Mouse (Mus musculus) megakaryocyte progenitor cell, adult 5-6 weeks (primary cell): Measurements from ENCODE around the gene Tmem252. TPM values are rescaled to one million over a fixed set of nuclear protein-coding genes. Genes with fewer than 3 reads are reported as not detected.

Experiments used
- ATAC-seq: replicated peaks from 2 replicates; pipeline ENCODE4 v1.8.0; 2016; ENCODE audit warnings: mild to moderate bottlenecking, moderate TSS enrichment, inconsistent platforms; ENCODE audit not compliant: poor library complexity
- total RNA-seq, 2 experiments: library from RNA; stranded (forward) in 1 of 2; stranded (reverse) in 1 of 2; fragments of 157-497, 149-512 nt in 1 of 2; fragments of 200-1000 nt in 1 of 2; gene quantifications; 2 replicates each; pipeline versions ENCODE4 v1.2.3 to v1.2.4; 2015 to 2017

Tmem252 gene
- total RNA-seq, 2 experiments from 2014 or later: not detected

DNA sequence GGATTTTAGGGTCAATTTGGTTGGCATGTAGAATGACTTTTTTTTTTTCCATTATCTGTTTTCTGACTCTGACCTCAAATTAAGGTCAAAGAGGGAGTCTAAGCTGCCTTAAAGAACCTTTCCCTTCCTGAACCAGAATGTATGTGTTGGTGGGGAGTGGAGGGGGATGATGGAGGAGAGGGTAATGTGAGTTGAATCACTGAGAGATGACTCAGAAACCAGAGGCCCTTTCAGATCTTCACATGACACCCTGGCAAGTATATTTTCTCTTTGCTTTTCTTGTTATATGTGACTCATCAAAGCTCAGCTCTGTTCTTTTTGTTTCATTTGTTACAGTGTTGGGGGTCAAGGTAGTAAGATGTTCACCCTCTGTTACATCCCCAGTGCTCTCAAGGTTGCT, 46.6 kb downstream of the Tmem252 start:
- ATAC-seq: no peak

DNA sequence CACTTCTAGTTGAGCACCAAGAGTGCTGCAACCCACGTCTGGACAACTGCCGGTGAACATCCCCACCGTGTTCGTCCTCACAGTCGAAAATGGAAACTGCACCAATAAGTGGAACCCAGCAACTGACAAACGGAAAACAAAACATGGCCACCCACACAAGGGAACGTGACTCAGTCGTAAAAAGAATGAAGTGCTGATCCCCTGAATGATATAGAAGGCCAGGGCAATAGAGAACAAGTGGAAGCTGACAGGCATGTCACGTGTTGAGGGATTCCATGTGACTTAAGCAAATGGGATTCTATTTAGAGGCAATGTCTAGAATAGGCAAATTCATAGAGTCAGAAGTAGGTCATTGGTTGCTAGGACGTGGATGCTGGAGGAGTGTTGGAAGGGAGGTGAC, 50.6 kb downstream of the Tmem252 start:
- no peak for ATAC-seq

DNA sequence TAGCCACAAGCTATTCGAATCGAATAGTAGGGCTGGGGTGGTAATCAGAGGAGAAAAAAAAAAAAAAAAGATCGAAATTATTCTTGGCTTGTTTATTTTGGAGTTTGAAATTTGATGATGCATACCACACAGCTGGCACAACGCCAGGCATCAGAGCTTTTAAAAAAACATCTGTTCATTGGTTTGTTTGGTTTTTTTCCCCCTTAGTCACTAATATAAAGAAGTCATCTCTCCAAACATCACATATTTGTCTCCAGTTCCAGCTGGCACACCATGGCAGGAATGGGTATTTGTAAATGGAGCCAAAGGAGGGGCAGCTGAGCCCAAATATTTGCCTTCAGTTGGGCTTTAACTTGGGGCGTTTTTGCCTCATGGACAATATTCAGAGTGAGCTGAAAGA, 56.9 kb downstream of the Tmem252 start:
- no peak for ATAC-seq

Other genes with a start within 250 kb of the Tmem252 start
- 37.8 and 45.5 TPM in 2 replicates for gene Fam122a, start 196.7 kb upstream of the Tmem252 start, total RNA-seq (2015)
- 9.7 and 13.9 TPM in 2 replicates for gene Fam122a, start 196.7 kb upstream of the Tmem252 start, total RNA-seq (2017)
- gene Pip5k1b, start 118.1 kb upstream of the Tmem252 start, total RNA-seq (2015): 24.4 and 25.6 TPM in 2 replicates
- 10.7 and 13.5 TPM in 2 replicates for gene Pip5k1b, start 118.1 kb upstream of the Tmem252 start, total RNA-seq (2017)
- gene Pgm5, start 187.8 kb downstream of the Tmem252 start, total RNA-seq (2015): not detected in 2 replicates
- not detected in 2 replicates for gene Pgm5, start 187.8 kb downstream of the Tmem252 start, total RNA-seq (2017)
- 297 and 299 TPM in 2 replicates for gene Gm10053, start 201.7 kb downstream of the Tmem252 start, total RNA-seq (2015)
- 181 and 246 TPM in 2 replicates for gene Gm10053, start 201.7 kb downstream of the Tmem252 start, total RNA-seq (2017)
- 0.17 TPM in 1 of 2 replicates, not detected in the other for gene Foxd4, start 227.2 kb downstream of the Tmem252 start, total RNA-seq (2015)
- not detected in 2 replicates for gene Foxd4, start 227.2 kb downstream of the Tmem252 start, total RNA-seq (2017)